Mouse (Mus musculus): ENCODE data around the gene Lrig2. TPM values are rescaled to one million over a fixed set of nuclear protein-coding genes. Genes with fewer than 3 reads are reported as not detected.

Gene Lrig2
- polyA plus RNA-seq, 1 experiment from 2014 or later = 14.1 TPM

DNA sequence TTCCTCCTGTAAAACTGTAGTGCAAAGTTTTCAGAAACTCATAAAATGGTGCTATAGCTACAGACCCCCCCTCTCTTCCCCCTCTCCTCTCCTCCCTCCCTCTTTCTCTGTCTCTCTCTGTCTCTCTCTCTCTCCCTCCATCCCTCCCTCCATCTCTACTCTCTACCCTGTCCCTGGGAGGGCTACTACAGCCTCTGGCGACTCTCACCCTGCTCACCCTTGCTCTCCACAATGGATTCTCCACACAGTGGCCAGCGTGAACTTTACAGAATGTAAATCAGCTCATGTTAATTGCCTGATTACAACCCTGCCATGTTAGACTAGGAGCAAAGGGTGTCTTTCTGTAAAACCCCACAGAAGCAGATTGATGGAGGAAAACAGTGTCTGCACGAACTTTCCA, 157.8 kb downstream of the Lrig2 start:
- WGBS = 56% methylated on average over 3 of the region's 3 CpGs
- Histone ChIP-seq H3K4me3 (ENCODE audit: low read length) (no peak overlapping the region), H3K4me1 (replicated peaks; ENCODE audit: control insufficient read depth, insufficient read depth, low read length) (peaks cover 22% of the 10 kb centered on the region), H3K27me3 (ENCODE audit: control insufficient read depth, insufficient read depth, low read depth, low read length) (no peaks in the 10 kb centered on the region), H3K4me2 (ENCODE audit: low read depth, low read length) (no peak overlapping the region), H3K9ac (ENCODE audit: low read length) (no peak overlapping the region), H3K27ac (ENCODE audit: low read length) (no peak overlapping the region), H3K9me3 (ENCODE audit: control insufficient read depth, low read length) (no peaks in the 10 kb centered on the region), H3K36me3 (ENCODE audit: control insufficient read depth, insufficient read depth, low read length) (no peaks in the 10 kb centered on the region)
- ATAC-seq (ENCODE audit: low read depth) = no peak

DNA sequence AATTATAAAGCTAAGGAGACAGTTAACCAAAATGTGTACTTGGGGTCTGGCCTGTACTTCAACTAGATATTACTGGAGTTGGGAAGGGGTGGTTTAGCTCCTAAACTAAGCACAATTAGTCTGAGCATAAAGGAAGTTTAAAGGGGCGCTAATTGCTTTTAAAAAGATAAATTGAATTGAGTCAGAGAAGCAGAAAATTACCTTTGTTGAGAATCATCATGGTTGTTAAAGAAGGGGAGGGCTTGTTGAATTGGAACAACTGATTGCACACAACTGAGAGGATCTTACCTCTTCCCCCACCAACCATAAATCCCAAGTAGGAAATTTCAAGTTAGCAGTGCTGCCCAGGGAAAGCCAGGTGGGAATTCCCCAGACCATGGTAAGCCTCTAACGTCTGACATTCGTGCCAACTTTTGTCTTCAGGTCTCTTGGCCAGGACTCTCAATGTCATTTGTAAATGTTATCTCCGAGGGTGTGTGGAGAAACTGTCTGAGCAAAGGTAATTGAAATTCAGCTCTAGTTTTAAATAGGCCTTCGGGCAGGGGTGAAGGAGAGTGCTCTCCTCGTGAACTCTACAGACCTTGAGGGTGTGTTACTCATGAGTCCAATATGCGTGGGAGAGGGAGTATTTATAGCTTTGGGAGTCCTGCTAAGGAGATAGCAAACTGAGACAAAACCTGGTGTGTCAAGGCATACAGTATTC, 159.2 kb downstream of the Lrig2 start:
- 0 out of 2 replicates have a peak, but pooled peaks have one; percentile 5 for ATAC-seq (ENCODE audit: low read depth)
- H3K27ac ChIP-seq (ENCODE audit: low read length) = no peak overlapping the region; the same call in 1 of the 2 replicates

DNA sequence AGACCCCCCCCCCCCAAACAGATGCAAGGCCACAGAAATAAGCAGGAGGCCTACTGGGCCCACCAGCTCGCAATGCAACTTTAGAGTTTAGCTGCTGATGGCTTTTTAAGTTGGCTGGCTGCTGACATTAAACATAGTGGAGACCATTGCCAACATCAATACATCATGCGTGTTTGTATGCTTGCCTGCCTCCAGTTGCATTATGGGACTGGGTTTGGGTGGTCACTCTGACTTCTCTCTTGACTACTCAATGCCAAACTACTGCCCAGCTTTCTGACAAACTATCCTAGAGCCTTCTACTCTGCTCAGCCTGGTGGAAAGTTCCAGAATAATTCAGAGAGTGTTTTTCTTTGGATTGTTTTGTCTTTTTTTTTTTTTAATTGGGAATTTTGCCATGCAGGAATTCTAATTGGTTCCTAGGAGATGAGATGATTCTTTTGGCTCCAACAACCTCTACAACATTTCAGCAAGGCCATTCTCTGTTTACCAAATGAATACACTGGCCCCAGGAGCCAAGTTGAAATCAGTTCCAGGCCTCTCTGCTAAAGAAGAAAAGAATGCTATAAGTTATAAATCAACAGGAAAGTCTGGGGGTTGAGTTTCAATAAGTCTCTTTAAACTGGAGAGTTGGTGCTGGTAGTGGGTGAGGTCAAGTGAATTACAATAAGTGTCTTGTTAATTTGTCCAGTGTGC, 161.3 kb downstream of the Lrig2 start:
- peak overlapping the region; percentile 87 for H3K27ac ChIP-seq (ENCODE audit: low read length)

More for the DNA sequence above, 159.2 kb downstream of the Lrig2 start:
- no peaks in the 10 kb centered on the region for H3K27me3 ChIP-seq (ENCODE audit: control insufficient read depth, insufficient read depth, low read depth, low read length)
- no peaks in the 10 kb centered on the region for H3K9me3 ChIP-seq (ENCODE audit: control insufficient read depth, low read length)
- no peak overlapping the region for H3K4me3 ChIP-seq (ENCODE audit: low read length)
- H3K9ac ChIP-seq (ENCODE audit: low read length) = no peak overlapping the region
- H3K4me2 ChIP-seq (ENCODE audit: low read depth, low read length) = no peak overlapping the region
- H3K36me3 ChIP-seq (ENCODE audit: control insufficient read depth, insufficient read depth, low read length) = no peaks in the 10 kb centered on the region
- H3K4me1 ChIP-seq (replicated peaks; ENCODE audit: control insufficient read depth, insufficient read depth, low read length) = peaks cover 17% of the 10 kb centered on the region
- 50% methylated on average over 7 of the region's 7 CpGs for WGBS

DNA sequence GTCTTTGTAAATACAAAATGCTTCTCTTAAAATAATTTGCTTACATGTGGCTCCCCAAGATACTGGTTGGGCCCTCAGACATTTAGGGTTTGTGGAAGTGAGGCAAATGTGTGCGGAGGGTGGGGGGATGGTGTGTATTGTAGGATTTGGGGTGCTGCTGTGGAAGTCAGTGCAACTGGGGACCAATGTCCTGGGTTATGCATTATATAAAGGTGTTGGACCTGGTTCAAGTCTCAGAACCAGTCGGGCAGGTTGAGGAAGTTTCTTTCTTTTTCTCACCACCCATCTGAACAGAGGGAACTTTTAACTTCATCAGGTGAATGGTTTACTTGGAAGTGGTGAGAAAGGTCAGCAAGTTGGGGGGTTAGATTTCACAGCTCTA, 161.9 kb downstream of the Lrig2 start:
- H3K9ac ChIP-seq (ENCODE audit: low read length) = 0 out of 2 replicates have a peak overlapping the region, but pooled peaks have one; percentile 16
- 66% methylated on average over 2 of the region's 2 CpGs for whole genome bisulfite sequencing
- no peaks in the 10 kb centered on the region for H3K9me3 ChIP-seq (ENCODE audit: control insufficient read depth, low read length)
- H3K27ac ChIP-seq (ENCODE audit: low read length) = peak overlapping the region; percentile 87
- H3K4me3 ChIP-seq (ENCODE audit: low read length) = no peak overlapping the region
- no peaks in the 10 kb centered on the region for H3K27me3 ChIP-seq (ENCODE audit: control insufficient read depth, insufficient read depth, low read depth, low read length)
- H3K4me2 ChIP-seq (ENCODE audit: low read depth, low read length) = peak overlapping the region; percentile 12; the same call in 1 of the 2 replicates
- H3K36me3 ChIP-seq (ENCODE audit: control insufficient read depth, insufficient read depth, low read length) = no peaks in the 10 kb centered on the region
- peak; percentile 51 for ATAC-seq (ENCODE audit: low read depth)
- H3K4me1 ChIP-seq (replicated peaks; ENCODE audit: control insufficient read depth, insufficient read depth, low read length) = peaks cover 17% of the 10 kb centered on the region

More for the DNA sequence above, 161.3 kb downstream of the Lrig2 start:
- no peak overlapping the region for H3K4me2 ChIP-seq (ENCODE audit: low read depth, low read length)
- WGBS = 52% methylated on average over 2 of the region's 2 CpGs
- no peaks in the 10 kb centered on the region for H3K9me3 ChIP-seq (ENCODE audit: control insufficient read depth, low read length)
- H3K36me3 ChIP-seq (ENCODE audit: control insufficient read depth, insufficient read depth, low read length) = no peaks in the 10 kb centered on the region
- H3K9ac ChIP-seq (ENCODE audit: low read length) = no peak overlapping the region
- ATAC-seq (ENCODE audit: low read depth) = peak; percentile 42
- peaks cover 17% of the 10 kb centered on the region for H3K4me1 ChIP-seq (replicated peaks; ENCODE audit: control insufficient read depth, insufficient read depth, low read length)
- no peaks in the 10 kb centered on the region for H3K27me3 ChIP-seq (ENCODE audit: control insufficient read depth, insufficient read depth, low read depth, low read length)
- no peak overlapping the region for H3K4me3 ChIP-seq (ENCODE audit: low read length)

DNA sequence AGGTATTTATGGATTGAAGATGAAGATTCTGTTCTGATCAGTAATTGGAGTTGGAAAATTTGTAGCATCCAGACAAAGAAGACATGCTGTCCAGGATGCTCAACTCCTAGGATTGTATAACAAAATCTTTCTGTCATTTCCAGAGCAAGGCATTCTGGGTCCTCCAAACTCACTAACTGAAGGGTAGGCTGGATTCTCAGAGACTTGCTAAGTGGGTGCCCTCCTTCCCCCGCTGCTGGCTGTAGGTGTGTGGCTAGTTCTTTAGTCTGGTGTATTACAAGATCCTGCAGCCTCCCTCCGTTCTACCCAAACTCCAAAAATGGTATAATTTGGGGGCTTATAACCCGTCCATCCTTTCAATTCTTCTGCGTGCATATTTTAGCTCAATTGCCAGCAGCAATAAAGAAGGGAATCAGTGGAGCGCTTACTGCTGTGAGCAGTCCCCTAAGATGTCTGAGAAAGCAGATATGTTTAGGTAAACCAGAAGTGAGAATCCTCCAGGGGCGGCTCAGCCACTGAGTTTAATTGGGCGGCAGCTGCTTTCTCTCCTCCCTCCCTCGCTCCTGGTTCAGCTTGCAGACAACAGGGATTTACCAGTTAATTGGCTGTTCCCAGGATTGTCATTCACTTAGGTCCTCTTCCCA, 162.4 kb downstream of the Lrig2 start:
- H3K36me3 ChIP-seq (ENCODE audit: control insufficient read depth, insufficient read depth, low read length) = no peaks in the 10 kb centered on the region
- H3K9me3 ChIP-seq (ENCODE audit: control insufficient read depth, low read length) = no peaks in the 10 kb centered on the region
- H3K4me2 ChIP-seq (ENCODE audit: low read depth, low read length) = peak overlapping the region; percentile 12; the same call in 1 of the 2 replicates
- no peak for ATAC-seq (ENCODE audit: low read depth)
- no peak overlapping the region for H3K4me3 ChIP-seq (ENCODE audit: low read length)
- no peaks in the 10 kb centered on the region for H3K27me3 ChIP-seq (ENCODE audit: control insufficient read depth, insufficient read depth, low read depth, low read length)
- H3K9ac ChIP-seq (ENCODE audit: low read length) = no peak overlapping the region
- 46% methylated on average over 8 of the region's 8 CpGs for WGBS
- H3K27ac ChIP-seq (ENCODE audit: low read length) = peak overlapping the region; percentile 87
- H3K4me1 ChIP-seq (replicated peaks; ENCODE audit: control insufficient read depth, insufficient read depth, low read length) = peaks cover 17% of the 10 kb centered on the region

Other genes with a start within 250 kb of the Lrig2 start
- 28.0 and 28.1 TPM in 2 replicates for gene Slc16a1, start 126.8 kb upstream of the Lrig2 start, polyA plus RNA-seq (2015; fragmentation: Nextera tagmentation; extraction: Ambion mirVana)

Measured in lung, embryonic 16.5 days (tissue).